Mouse (Mus musculus) heart, adult 2 months (tissue): ENCODE results near the gene Ammecr1. TPM values are rescaled to one million over a fixed set of nuclear protein-coding genes. Genes with fewer than 3 reads are reported as not detected.

ENCODE experiments used
- DNase-seq, 2 experiments: peaks; one replicate each; pipeline ENCODE4 v3.0.0; 2021
- H3K27ac ChIP-seq: fragments of 200-600 bp; 2 replicates; pipeline ENCODE4 v1.8.1; 2022
- H3K27me3 ChIP-seq: fragments of 200-500 bp; 2 replicates; pipeline ENCODE4 v1.6.1; 2012; ENCODE audit warnings: mild to moderate bottlenecking, low read length, inconsistent platforms, mixed read lengths; ENCODE audit not compliant: control insufficient read depth, insufficient read depth
- H3K36me3 ChIP-seq: fragments of 200-500 bp; 2 replicates; pipeline ENCODE4 v1.6.1; 2012; ENCODE audit warnings: low read length, inconsistent platforms; ENCODE audit not compliant: control insufficient read depth, insufficient read depth
- H3K4me1 ChIP-seq: fragments of 200-500 bp; 2 replicates; pipeline ENCODE4 v1.6.1; 2011; ENCODE audit warnings: low read length; ENCODE audit not compliant: control insufficient read depth, insufficient read depth
- H3K4me3 ChIP-seq: fragments of 200-600 bp; 2 replicates; pipeline ENCODE4 v1.8.1; 2022
- H3K79me2 ChIP-seq: fragments of 200-500 bp; replicated peaks from 2 replicates; pipeline ENCODE4 v1.6.1; 2012; ENCODE audit warnings: mild to moderate bottlenecking, inconsistent platforms, low read length, moderate library complexity, mixed read lengths; ENCODE audit not compliant: control insufficient read depth, insufficient read depth
- H3K9ac ChIP-seq: fragments of 200-500 bp; 2 replicates; pipeline ENCODE4 v1.6.1; 2012; ENCODE audit warnings: low read depth, mild to moderate bottlenecking, control low read depth, inconsistent platforms, low read length, mixed read lengths
- CTCF ChIP-seq: fragments of 200-600 bp; IDR thresholded peaks from 2 replicates; pipeline ENCODE4 v1.8.1; 2022; ENCODE audit warnings: antibody characterized with exemption, mild to moderate bottlenecking, moderate library complexity
- EP300 ChIP-seq: fragments of 200-500 bp; IDR thresholded peaks from 2 replicates; pipeline ENCODE4 v1.6.1; 2011; ENCODE audit warnings: low read depth, low read length, control low read depth; ENCODE audit not compliant: insufficient read depth
- POLR2A ChIP-seq: fragments of 200-500 bp; IDR thresholded peaks from 2 replicates; pipeline ENCODE4 v1.6.1; 2011; ENCODE audit warnings: mild to moderate bottlenecking, low read depth, low read length, control low read depth; ENCODE audit not compliant: insufficient read depth
- WGBS: fragments of 180-500 bp; shearing (Covaris S2); methylation state at CpG from one replicate; pipeline ENCODE4 v1.1.7; 2018; 5-methylcytosine and 5-hydroxymethylcytosine counted together
- intact Hi-C: fragments of 180-260 bp; cut with DNase I; formaldehyde crosslinking; loops from one replicate; pipeline ENCODE4 v1.15.1; 2025
- microRNA-seq, 2 experiments: library from miRNA; unstranded; fragments of <30 nt; microRNA quantifications; one replicate each; pipeline ENCODE4 v1.2.0; 2021
- polyA plus RNA-seq: library from polyadenylated mRNA; depleted of rRNA; stranded (reverse); fragments of >200 nt; gene quantifications from 2 replicates; pipeline ENCODE4 v1.2.3, GENCODE M21; 2012; rRNA removed
- total RNA-seq, 2 experiments: library from RNA; stranded (reverse); gene quantifications; 2 replicates each; pipeline ENCODE4 v1.2.3; 2021

Gene Ammecr1
- total and polyA plus RNA-seq, 3 experiments = 1.7 to 12.1 (median 10.3) TPM

DNA sequence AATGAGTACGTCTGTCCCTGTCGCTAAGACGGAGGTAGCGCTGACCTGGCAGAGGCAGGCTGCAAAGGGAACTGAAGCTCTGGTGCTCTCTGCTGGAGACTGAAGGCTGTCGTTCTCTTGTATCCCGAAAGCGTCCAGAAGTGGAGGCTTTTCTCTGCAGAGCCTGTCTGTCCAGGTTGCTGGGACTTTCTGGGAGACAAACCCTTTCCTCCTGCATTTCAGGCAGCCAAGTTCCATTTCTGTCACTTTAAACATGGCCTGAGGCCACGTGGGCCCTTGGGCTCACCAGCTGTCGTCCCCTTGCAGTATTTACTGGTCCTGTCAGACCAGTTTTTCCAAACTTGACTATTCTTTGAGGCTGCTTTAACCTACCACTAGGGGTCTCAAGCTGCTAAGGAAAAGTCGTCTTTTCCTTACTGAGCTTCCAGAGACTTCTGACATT is 159.9 kb downstream of the Ammecr1 start:
- Histone ChIP-seq H3K4me1 (peaks cover 2% of the 10 kb centered on the region), H3K36me3 (no peaks in the 10 kb centered on the region), H3K27ac (no peak overlapping the region), H3K4me3 (no peak overlapping the region), H3K79me2 (no peaks in the 10 kb centered on the region), H3K9ac (no peak overlapping the region), H3K27me3 (no peaks in the 10 kb centered on the region)
- no peak for TF ChIP-seq EP300
- peak; percentile 58 for TF ChIP-seq CTCF
- TF ChIP-seq POLR2A = no peak
- 30% methylated on average over 10 of the region's 10 CpGs for WGBS
- DNase-seq = peak in 1 of 2 experiments; percentile 40
- intact Hi-C loops = loop anchor here (5.0 kb wide), 1 partner anchor 429 kb away; no protein-coding TSS in a partner anchor

DNA sequence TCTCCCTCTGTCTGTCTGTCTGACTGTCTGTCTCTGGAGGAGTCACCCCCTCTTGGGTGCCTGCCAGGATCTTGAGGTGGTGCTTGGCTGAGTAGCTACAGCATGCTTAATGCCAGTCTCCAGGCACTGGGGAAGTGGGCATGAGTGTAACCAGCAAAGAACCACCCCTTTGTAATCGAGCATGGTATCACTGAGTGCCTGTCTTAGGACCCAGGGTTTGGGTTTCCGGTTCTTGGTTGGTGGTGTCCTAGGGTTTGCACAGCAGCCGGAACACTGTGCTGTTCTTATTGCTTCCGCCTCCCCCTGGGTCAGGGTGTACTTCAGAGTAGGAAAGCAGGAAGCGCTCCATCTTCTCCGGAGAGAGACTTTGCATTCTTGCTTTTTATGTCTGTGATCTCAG is 160.4 kb downstream of the Ammecr1 start:
- intact Hi-C loops = loop anchor here (5.0 kb wide), 1 partner anchor 429 kb away; no protein-coding TSS in a partner anchor

DNA sequence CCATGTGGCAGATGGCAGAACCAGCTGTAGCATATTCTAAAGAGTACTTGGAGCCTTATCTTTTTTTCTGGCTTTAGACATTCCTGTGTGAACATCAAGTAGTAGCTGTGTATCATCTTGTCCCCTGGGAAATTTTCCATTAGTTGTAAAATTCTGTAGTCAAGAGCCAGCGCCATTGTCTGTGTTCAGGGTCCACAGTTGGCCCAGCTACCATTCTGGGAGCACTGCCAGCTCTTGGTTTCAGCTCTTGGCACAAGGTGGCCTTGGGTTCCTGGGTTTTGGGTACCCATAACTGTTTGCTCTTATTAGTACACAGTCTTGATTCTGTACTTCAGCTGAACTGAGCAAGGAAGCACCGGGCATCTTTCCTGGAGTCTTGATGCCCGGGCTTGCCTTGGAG is 161.9 kb downstream of the Ammecr1 start:
- intact Hi-C loops = loop anchor here (5.0 kb wide), 1 partner anchor 122 kb away; the partner anchor contains the start of gene Tmem164
- Histone ChIP-seq H3K4me3 (no peak overlapping the region), H3K27ac (no peak overlapping the region), H3K27me3 (no peaks in the 10 kb centered on the region), H3K4me1 (peaks cover 2% of the 10 kb centered on the region), H3K79me2 (no peaks in the 10 kb centered on the region), H3K36me3 (no peaks in the 10 kb centered on the region), H3K9ac (no peak overlapping the region)
- TF ChIP-seq POLR2A (no peak), EP300 (no peak)
- DNase-seq = no peak
- 65% methylated on average over 3 of the region's 3 CpGs for WGBS

More for the DNA sequence above, 160.4 kb downstream of the Ammecr1 start:
- Histone ChIP-seq H3K27ac (no peak overlapping the region), H3K36me3 (no peaks in the 10 kb centered on the region), H3K4me3 (no peak overlapping the region), H3K27me3 (no peaks in the 10 kb centered on the region), H3K4me1 (peaks cover 2% of the 10 kb centered on the region), H3K79me2 (no peaks in the 10 kb centered on the region), H3K9ac (no peak overlapping the region)
- 56% methylated on average over 6 of the region's 6 CpGs for WGBS
- TF ChIP-seq EP300 (no peak), CTCF (no peak), POLR2A (no peak)
- DNase-seq = no peak

Small RNA genes lying within 50 kb of the gene (microRNA-seq; reads per million reads assigned to microRNA genes)
- 0 reads per million in 2 experiments for gene Gm44351

Other genes starting within 250 kb of the Ammecr1 start
- gene Rtl9, start 132.9 kb upstream of the Ammecr1 start, total RNA-seq = under 1 TPM in 1 of 2 experiments, not detected in 1; 0.23 TPM
- gene Rtl9, start 132.9 kb upstream of the Ammecr1 start, polyA plus RNA-seq = 0.10 and 0.35 TPM in 2 replicates